Mouse (Mus musculus) intestine, postnatal 0 days (tissue): ENCODE results near the gene Preb. TPM values are rescaled to one million over a fixed set of nuclear protein-coding genes. Genes with fewer than 3 reads are reported as not detected.

Experiments
- ATAC-seq: fragments of 200-750 bp; cut with Nextera tagmentation; 2 replicates; pipeline ENCODE4 v1.8.0; 2017; ENCODE audit warnings: mild to moderate bottlenecking, moderate TSS enrichment, moderate library complexity
- H3K27ac ChIP-seq: fragments of 300-500 bp; sonication (generic); 2 replicates; pipeline ENCODE4 v1.5.1; 2014; ENCODE audit warnings: mild to moderate bottlenecking, low read depth, low read length, moderate library complexity
- H3K27me3 ChIP-seq: fragments of 300-500 bp; sonication (generic); replicated peaks from 2 replicates; pipeline ENCODE4 v1.6.1; 2014; ENCODE audit warnings: low read length, mixed read lengths; ENCODE audit not compliant: control insufficient read depth, insufficient read depth
- H3K36me3 ChIP-seq: fragments of 300-500 bp; sonication (generic); 2 replicates; pipeline ENCODE4 v1.6.1; 2014; ENCODE audit warnings: mild to moderate bottlenecking, moderate library complexity; ENCODE audit not compliant: control insufficient read depth, insufficient read depth
- H3K4me1 ChIP-seq: fragments of 300-500 bp; sonication (generic); replicated peaks from 2 replicates; pipeline ENCODE4 v1.6.1; 2014; ENCODE audit warnings: antibody characterized with exemption, low read length, mixed read lengths; ENCODE audit not compliant: control insufficient read depth, insufficient read depth
- H3K4me2 ChIP-seq: fragments of 300-500 bp; sonication (generic); replicated peaks from 2 replicates; pipeline ENCODE4 v1.6.1; 2014; ENCODE audit warnings: low read depth, mild to moderate bottlenecking, moderate library complexity
- H3K4me3 ChIP-seq: fragments of 300-500 bp; sonication (generic); 2 replicates; pipeline ENCODE4 v1.5.1; 2014; ENCODE audit warnings: low read depth, low read length
- H3K9ac ChIP-seq: fragments of 300-500 bp; sonication (generic); 2 replicates; pipeline ENCODE4 v1.6.1; 2014; ENCODE audit warnings: mild to moderate bottlenecking, low read depth, low read length
- H3K9me3 ChIP-seq: fragments of 300-500 bp; sonication (generic); 2 replicates; pipeline ENCODE4 v1.6.1; 2016; ENCODE audit warnings: mixed run types; ENCODE audit not compliant: control insufficient read depth
- CTCF ChIP-seq: sonication (generic); IDR thresholded peaks from 2 replicates; pipeline ENCODE4 v1.5.1; 2016; ENCODE audit warnings: low read depth, mild to moderate bottlenecking, control low read depth, antibody characterized with exemption, moderate library complexity
- WGBS: fragments of 180-500 bp; shearing (Covaris S2); extraction: QIAGEN DNeasy Blood & Tissue Kit; methylation state at CpG from one replicate; pipeline ENCODE4 v1.1.7; 2014; 5-methylcytosine and 5-hydroxymethylcytosine counted together
- polyA plus RNA-seq: library from polyadenylated mRNA; unstranded; fragments of >200 nt; fragmentation: Nextera tagmentation; extraction: Ambion mirVana; gene quantifications from 2 replicates; pipeline ENCODE4 v1.2.1, GENCODE M21; 2015

Preb gene
- polyA plus RNA-seq, 1 experiment from 2014 or later, result 150 TPM

GRCm38 (mm10) chr5:30914101-30914635, 46.0 kb downstream of the Preb start:
- 57% methylated on average over 7 of the region's 7 CpGs for WGBS
- peaks cover 11% of the 10 kb centered on the region; the same call in 1 of the 2 replicates for H3K4me1 ChIP-seq
- peak overlapping the region; percentile 63 for H3K4me2 ChIP-seq
- H3K4me3 ChIP-seq, result peak overlapping the region; percentile 44
- peak overlapping the region; percentile 62 for H3K9ac ChIP-seq
- H3K27ac ChIP-seq, result peak overlapping the region; percentile 75
- no peaks in the 10 kb centered on the region for H3K27me3 ChIP-seq
- peaks cover 20% of the 10 kb centered on the region for H3K36me3 ChIP-seq
- no peak for TF ChIP-seq CTCF
- H3K9me3 ChIP-seq, result no peaks in the 10 kb centered on the region
- no peak for ATAC-seq

- 36% methylated on average over 13 of the region's 13 CpGs for WGBS
- TF ChIP-seq CTCF, result peak; percentile 29
- ATAC-seq, result peak; percentile 13; the same call in 1 of the 2 replicates
- H3K27ac ChIP-seq, result peak within 1 kb of the TSS; percentile 75
- H3K4me2 ChIP-seq, result peak within 1 kb of the TSS; percentile 63
- peak within 1 kb of the TSS; percentile 44 for H3K4me3 ChIP-seq
- no peaks in the 10 kb centered on the region for H3K27me3 ChIP-seq
- peaks cover 20% of the 10 kb centered on the region; the same call in 1 of the 2 replicates for H3K4me1 ChIP-seq
- peak within 1 kb of the TSS; percentile 62 for H3K9ac ChIP-seq
- peaks cover 10% of the 10 kb centered on the region for H3K36me3 ChIP-seq
- H3K9me3 ChIP-seq, result no peaks in the 10 kb centered on the region
Observed at GRCm38 (mm10) chr5:30913060-30913841, 46.9 kb downstream of the Preb start, which contains the start of gene Emilin1. Gene Emilin1 (plus strand): TSS chr5:30913402.

GRCm38 (mm10) chr5:30912156-30912555, 48.0 kb downstream of the Preb start:
- Histone ChIP-seq H3K27ac (peak overlapping the region; percentile 75), H3K9ac (no peak overlapping the region), H3K4me1 (peaks cover 24% of the 10 kb centered on the region; the same call in 1 of the 2 replicates), H3K9me3 (no peaks in the 10 kb centered on the region), H3K4me3 (no peak overlapping the region), H3K27me3 (no peaks in the 10 kb centered on the region), H3K4me2 (no peak overlapping the region), H3K36me3 (no peaks in the 10 kb centered on the region; the same call in 1 of the 2 replicates)
- TF ChIP-seq CTCF, result no peak
- 60% methylated on average over 5 of the region's 5 CpGs for WGBS
- ATAC-seq, result no peak

GRCm38 (mm10) chr5:30910481-30910880, 49.7 kb downstream of the Preb start:
- H3K4me1 ChIP-seq, result peaks cover 24% of the 10 kb centered on the region
- H3K9ac ChIP-seq, result no peak overlapping the region
- no peaks in the 10 kb centered on the region for H3K27me3 ChIP-seq
- no peaks in the 10 kb centered on the region for H3K9me3 ChIP-seq
- H3K36me3 ChIP-seq, result peaks cover 7% of the 10 kb centered on the region
- no peak for TF ChIP-seq CTCF
- H3K27ac ChIP-seq, result peak overlapping the region; percentile 68
- H3K4me3 ChIP-seq, result no peak overlapping the region
- ATAC-seq, result no peak
- peak overlapping the region; percentile 44 for H3K4me2 ChIP-seq

- no peak overlapping the region for H3K4me2 ChIP-seq
- no peak for ATAC-seq
- H3K27me3 ChIP-seq, result no peaks in the 10 kb centered on the region
- peaks cover 24% of the 10 kb centered on the region for H3K4me1 ChIP-seq
- peaks cover 11% of the 10 kb centered on the region for H3K36me3 ChIP-seq
- 73% methylated on average over 7 of the region's 7 CpGs for WGBS
- H3K9me3 ChIP-seq, result no peaks in the 10 kb centered on the region
- H3K9ac ChIP-seq, result no peak overlapping the region
- TF ChIP-seq CTCF, result no peak
- H3K4me3 ChIP-seq, result no peak overlapping the region
- peak overlapping the region; percentile 95 for H3K27ac ChIP-seq
Observed at GRCm38 (mm10) chr5:30909863-30910262, 50.3 kb downstream of the Preb start.

GRCm38 (mm10) chr5:30909300-30909659, 50.9 kb downstream of the Preb start:
- Histone ChIP-seq H3K4me3 (no peak overlapping the region), H3K27me3 (no peaks in the 10 kb centered on the region), H3K4me1 (peaks cover 24% of the 10 kb centered on the region), H3K27ac (peak overlapping the region; percentile 95), H3K4me2 (peak overlapping the region; percentile 90), H3K9me3 (no peaks in the 10 kb centered on the region), H3K9ac (no peak overlapping the region), H3K36me3 (peaks cover 17% of the 10 kb centered on the region)
- ATAC-seq, result peak; percentile 25
- WGBS, result 5% methylated on average over 7 of the region's 7 CpGs
- TF ChIP-seq CTCF, result no peak
